Mouse (Mus musculus) forebrain, embryonic 15.5 days (tissue): ENCODE data around the gene Cdc14b. TPM values are rescaled to one million over a fixed set of nuclear protein-coding genes. Genes with fewer than 3 reads are reported as not detected.

Experiments used
- ATAC-seq: fragments of 200-750 bp; cut with Nextera tagmentation; replicated peaks from 2 replicates; pipeline ENCODE4 v1.8.0; 2017; ENCODE audit warnings: mild to moderate bottlenecking, moderate TSS enrichment, moderate library complexity
- H3K27ac ChIP-seq: fragments of 300-500 bp; sonication (generic); replicated peaks from 2 replicates; pipeline ENCODE4 v1.5.1; 2015; ENCODE audit warnings: mild to moderate bottlenecking, inconsistent platforms
- H3K27me3 ChIP-seq: fragments of 300-500 bp; sonication (generic); 2 replicates; pipeline ENCODE4 v1.6.1; 2015; ENCODE audit warnings: inconsistent platforms
- H3K36me3 ChIP-seq: fragments of 300-500 bp; sonication (generic); 2 replicates; pipeline ENCODE4 v1.6.1; 2015; ENCODE audit warnings: mild to moderate bottlenecking, inconsistent platforms
- H3K4me1 ChIP-seq: fragments of 300-500 bp; sonication (generic); 2 replicates; pipeline ENCODE4 v1.6.1; 2015; ENCODE audit warnings: inconsistent platforms
- H3K4me2 ChIP-seq: fragments of 300-500 bp; sonication (generic); replicated peaks from 2 replicates; pipeline ENCODE4 v1.6.1; 2015; ENCODE audit warnings: mild to moderate bottlenecking, inconsistent platforms
- H3K4me3 ChIP-seq: fragments of 300-500 bp; sonication (generic); 2 replicates; pipeline ENCODE4 v1.5.1; 2015; ENCODE audit warnings: mild to moderate bottlenecking, inconsistent platforms
- H3K9ac ChIP-seq: fragments of 300-500 bp; sonication (generic); replicated peaks from 2 replicates; pipeline ENCODE4 v1.6.1; 2015; ENCODE audit warnings: mild to moderate bottlenecking, inconsistent platforms
- H3K9me3 ChIP-seq: fragments of 300-500 bp; sonication (generic); 2 replicates; pipeline ENCODE4 v1.6.1; 2016; ENCODE audit warnings: inconsistent platforms
- WGBS: fragments of 180-500 bp; shearing (Covaris S2); methylation state at CpG from one replicate; pipeline ENCODE4 v1.1.7; 2015; ENCODE audit warnings: mixed read lengths; 5-methylcytosine and 5-hydroxymethylcytosine counted together
- polyA plus RNA-seq: library from polyadenylated mRNA; unstranded; fragments of >200 nt; fragmentation: Nextera tagmentation; extraction: Ambion mirVana; gene quantifications from 2 replicates; pipeline ENCODE4 v1.2.1, GENCODE M21; 2015

The Cdc14b gene
- polyA plus RNA-seq, 1 experiment from 2014 or later, result 3.0 TPM

- ATAC-seq, result no peak
- H3K9ac ChIP-seq, result no peak overlapping the region
- no peak overlapping the region for H3K27ac ChIP-seq
- no peak overlapping the region for H3K4me3 ChIP-seq
- WGBS, result 93% methylated on average over 5 of the region's 5 CpGs
- H3K4me1 ChIP-seq, result no peaks in the 10 kb centered on the region
- H3K36me3 ChIP-seq, result no peaks in the 10 kb centered on the region
- no peaks in the 10 kb centered on the region for H3K9me3 ChIP-seq
- H3K4me2 ChIP-seq, result no peak overlapping the region
- H3K27me3 ChIP-seq, result no peaks in the 10 kb centered on the region
These were observed 60.2 kb downstream of the Cdc14b start for GRCm38 (mm10) chr13:64214891-64215290.

DNA sequence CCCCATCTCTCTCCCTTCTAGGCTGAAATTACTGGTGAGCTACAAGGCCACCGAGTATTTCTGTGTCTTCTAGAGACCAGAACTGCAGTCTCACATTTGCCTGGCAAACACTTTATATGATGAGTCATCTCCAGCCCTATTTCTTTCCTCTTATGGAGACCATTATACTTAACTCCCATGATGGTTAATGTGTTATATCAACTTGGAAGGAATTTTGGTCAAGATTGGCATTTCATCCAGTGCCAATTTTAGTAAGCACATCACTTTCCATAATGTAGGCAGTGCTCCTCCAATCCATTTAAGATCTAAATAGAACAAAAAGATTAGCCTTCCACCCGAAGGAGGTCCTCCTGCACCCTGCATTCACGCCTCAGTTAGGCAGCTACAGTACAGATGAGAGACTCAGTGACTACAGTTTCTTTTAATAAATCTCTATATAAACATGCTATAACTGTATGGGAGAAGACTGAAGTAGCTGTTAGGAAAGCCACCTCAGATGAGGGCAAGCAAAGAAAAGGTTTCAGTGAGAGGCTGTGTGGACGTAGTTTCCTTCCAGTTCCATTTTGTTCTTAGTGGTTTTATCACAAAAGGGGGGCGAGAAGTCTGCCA is 63.0 kb downstream of the Cdc14b start:
- Histone ChIP-seq H3K4me1 (no peaks in the 10 kb centered on the region), H3K27ac (no peak overlapping the region), H3K27me3 (no peaks in the 10 kb centered on the region), H3K36me3 (no peaks in the 10 kb centered on the region), H3K4me2 (no peak overlapping the region), H3K9me3 (no peaks in the 10 kb centered on the region), H3K4me3 (no peak overlapping the region), H3K9ac (no peak overlapping the region)
- 85% methylated on average over 5 of the region's 5 CpGs for WGBS
- no peak for ATAC-seq

- Histone ChIP-seq H3K4me2 (no peak overlapping the region), H3K4me1 (no peaks in the 10 kb centered on the region), H3K9ac (no peak overlapping the region), H3K9me3 (no peaks in the 10 kb centered on the region), H3K27me3 (no peaks in the 10 kb centered on the region), H3K4me3 (no peak overlapping the region), H3K36me3 (no peaks in the 10 kb centered on the region), H3K27ac (no peak overlapping the region)
- WGBS, result 91% methylated on average over 6 of the region's 6 CpGs
- ATAC-seq, result no peak
These were observed 66.9 kb downstream of the Cdc14b start for GRCm38 (mm10) chr13:64208146-64208545.

GRCm38 (mm10) chr13:64205186-64205585 is 69.9 kb downstream of the Cdc14b start:
- H3K27me3 ChIP-seq, result no peaks in the 10 kb centered on the region
- no peak overlapping the region for H3K4me3 ChIP-seq
- H3K4me2 ChIP-seq, result no peak overlapping the region
- ATAC-seq, result no peak
- no peaks in the 10 kb centered on the region for H3K9me3 ChIP-seq
- 58% methylated on average over 2 of the region's 2 CpGs for WGBS
- no peaks in the 10 kb centered on the region for H3K36me3 ChIP-seq
- H3K27ac ChIP-seq, result no peak overlapping the region
- H3K9ac ChIP-seq, result no peak overlapping the region
- no peaks in the 10 kb centered on the region for H3K4me1 ChIP-seq

DNA sequence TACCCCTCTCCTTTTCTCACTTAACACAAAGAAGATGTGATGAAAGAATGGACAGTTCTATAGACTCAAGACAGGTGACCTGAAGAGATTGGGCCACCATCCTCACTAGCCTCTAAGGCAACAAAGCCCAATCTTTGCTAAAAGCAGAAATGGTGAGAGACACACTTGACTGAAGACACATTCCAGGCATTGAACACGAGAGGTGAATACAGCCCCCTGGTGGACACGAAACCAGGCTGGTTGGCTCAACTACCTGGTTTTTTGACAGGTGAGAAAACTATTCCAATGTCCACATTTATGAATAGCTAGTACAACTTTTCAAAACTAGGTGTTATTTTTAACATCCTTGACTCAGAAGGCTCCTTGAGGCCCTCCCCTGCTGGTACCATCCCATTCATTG is 70.4 kb downstream of the Cdc14b start:
- WGBS, result 80% methylated on average over 2 of the region's 2 CpGs
- no peaks in the 10 kb centered on the region for H3K27me3 ChIP-seq
- no peaks in the 10 kb centered on the region for H3K4me1 ChIP-seq

DNA sequence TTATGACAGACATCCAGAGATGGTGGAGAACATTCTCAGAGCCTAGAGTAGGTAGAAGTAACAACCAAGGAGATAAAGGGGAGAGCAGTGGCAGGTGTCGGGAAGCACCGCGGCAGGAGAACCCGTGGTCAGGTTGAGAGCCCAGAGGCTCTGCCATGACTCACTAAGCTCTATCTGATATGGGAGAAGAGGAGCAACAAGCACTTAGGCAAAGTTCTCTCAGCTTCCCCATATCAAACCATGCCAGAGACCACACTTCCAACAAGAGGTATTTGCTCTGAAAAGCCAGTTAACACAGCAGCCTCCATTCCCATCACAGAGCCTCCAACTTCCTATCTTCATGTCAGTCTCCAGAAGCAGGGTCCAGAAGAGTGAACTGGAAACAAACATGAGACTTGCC is 74.2 kb downstream of the Cdc14b start:
- Histone ChIP-seq H3K27me3 (no peaks in the 10 kb centered on the region), H3K4me3 (no peak overlapping the region), H3K36me3 (no peaks in the 10 kb centered on the region), H3K4me1 (no peaks in the 10 kb centered on the region), H3K9ac (no peak overlapping the region), H3K27ac (no peak overlapping the region), H3K4me2 (no peak overlapping the region), H3K9me3 (no peaks in the 10 kb centered on the region)
- 90% methylated on average over 4 of the region's 4 CpGs for WGBS
- no peak for ATAC-seq

More for the DNA sequence above, 70.4 kb downstream of the Cdc14b start:
- Histone ChIP-seq H3K9ac (no peak overlapping the region), H3K27ac (no peak overlapping the region), H3K9me3 (no peaks in the 10 kb centered on the region), H3K36me3 (no peaks in the 10 kb centered on the region), H3K4me3 (no peak overlapping the region), H3K4me2 (no peak overlapping the region)
- no peak for ATAC-seq

DNA sequence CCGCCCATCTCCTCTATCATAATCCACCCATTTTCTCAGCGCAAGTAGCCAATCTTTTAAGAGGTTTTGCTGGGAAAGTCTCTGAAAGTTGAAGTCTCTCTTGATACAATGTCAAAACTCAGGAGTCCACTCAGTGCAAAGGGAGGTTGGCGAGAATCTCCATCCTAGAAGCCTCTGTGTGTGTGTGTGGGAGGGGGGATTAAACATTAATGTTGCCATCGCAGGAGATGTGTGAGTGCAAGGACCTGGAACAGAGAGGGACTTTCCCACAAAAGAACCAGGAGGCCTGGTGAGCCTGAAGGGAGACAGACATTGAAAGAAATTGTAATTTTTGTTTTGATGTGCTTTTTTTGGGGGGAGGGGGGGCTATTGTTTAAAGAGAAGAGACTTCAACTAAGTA is 76.8 kb downstream of the Cdc14b start:
- H3K9ac ChIP-seq, result no peak overlapping the region
- H3K9me3 ChIP-seq, result no peaks in the 10 kb centered on the region
- H3K4me1 ChIP-seq, result no peaks in the 10 kb centered on the region
- 95% methylated on average over 4 of the region's 4 CpGs for WGBS
- H3K27ac ChIP-seq, result no peak overlapping the region
- H3K36me3 ChIP-seq, result no peaks in the 10 kb centered on the region
- H3K27me3 ChIP-seq, result no peaks in the 10 kb centered on the region
- H3K4me3 ChIP-seq, result no peak overlapping the region
- H3K4me2 ChIP-seq, result no peak overlapping the region
- no peak for ATAC-seq

DNA sequence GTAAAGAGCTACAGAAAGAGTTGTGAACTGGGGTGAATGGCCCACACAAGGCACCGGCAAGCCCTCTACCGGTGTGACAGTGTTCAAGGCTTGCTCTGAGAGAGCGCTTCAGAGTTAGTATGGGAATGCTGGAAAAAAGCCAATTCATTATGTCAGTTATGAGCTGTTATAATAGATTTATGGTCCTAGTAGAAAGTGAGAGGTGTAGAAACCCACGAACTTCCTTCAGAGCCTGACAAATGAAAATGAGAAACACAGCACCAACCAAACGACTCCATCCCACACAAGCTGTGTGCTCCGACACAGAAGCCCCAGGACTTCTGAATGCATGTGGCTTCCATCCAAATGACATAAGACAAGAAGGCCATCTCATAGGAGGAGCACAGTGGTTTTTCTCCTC is 77.2 kb downstream of the Cdc14b start:
- no peaks in the 10 kb centered on the region for H3K36me3 ChIP-seq
- no peaks in the 10 kb centered on the region for H3K9me3 ChIP-seq
- no peak overlapping the region for H3K9ac ChIP-seq
- no peak for ATAC-seq
- 90% methylated on average over 6 of the region's 6 CpGs for WGBS
- no peak overlapping the region for H3K4me2 ChIP-seq
- H3K4me3 ChIP-seq, result no peak overlapping the region
- no peak overlapping the region for H3K27ac ChIP-seq
- no peaks in the 10 kb centered on the region for H3K27me3 ChIP-seq
- no peaks in the 10 kb centered on the region for H3K4me1 ChIP-seq

GRCm38 (mm10) chr13:64187065-64187464 is 88.0 kb downstream of the Cdc14b start:
- no peaks in the 10 kb centered on the region; the same call in 1 of the 2 replicates for H3K36me3 ChIP-seq
- no peaks in the 10 kb centered on the region for H3K4me1 ChIP-seq
- H3K9ac ChIP-seq, result no peak overlapping the region
- no peak for ATAC-seq
- H3K27me3 ChIP-seq, result no peaks in the 10 kb centered on the region
- no peaks in the 10 kb centered on the region for H3K9me3 ChIP-seq
- no peak overlapping the region for H3K4me2 ChIP-seq
- no peak overlapping the region for H3K4me3 ChIP-seq
- H3K27ac ChIP-seq, result no peak overlapping the region

DNA sequence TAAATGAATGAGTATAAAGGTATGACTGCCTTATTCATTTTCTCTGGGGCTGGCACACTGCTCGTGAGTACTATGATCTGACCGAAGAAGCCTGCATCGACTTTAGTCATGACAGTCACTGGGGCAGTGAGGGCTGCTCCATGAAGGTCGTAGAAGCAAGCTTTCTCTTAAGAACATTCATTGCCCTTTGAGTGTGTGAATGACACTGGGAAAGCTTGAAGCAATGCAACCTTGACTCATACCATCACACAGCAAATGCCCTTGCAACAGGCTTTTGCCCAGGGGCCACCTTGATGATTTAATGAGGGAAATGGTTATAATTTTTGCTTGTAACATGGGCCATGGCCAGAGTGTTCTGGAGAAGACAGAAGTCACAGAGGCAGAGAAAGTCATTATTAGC is 88.6 kb downstream of the Cdc14b start:
- H3K4me1 ChIP-seq, result no peaks in the 10 kb centered on the region
- no peaks in the 10 kb centered on the region; the same call in 1 of the 2 replicates for H3K36me3 ChIP-seq
- H3K4me3 ChIP-seq, result no peak overlapping the region
- 94% methylated on average over 4 of the region's 4 CpGs for WGBS
- ATAC-seq, result no peak
- no peak overlapping the region for H3K4me2 ChIP-seq
- no peak overlapping the region for H3K27ac ChIP-seq
- no peak overlapping the region for H3K9ac ChIP-seq
- H3K27me3 ChIP-seq, result no peaks in the 10 kb centered on the region
- H3K9me3 ChIP-seq, result no peaks in the 10 kb centered on the region

DNA sequence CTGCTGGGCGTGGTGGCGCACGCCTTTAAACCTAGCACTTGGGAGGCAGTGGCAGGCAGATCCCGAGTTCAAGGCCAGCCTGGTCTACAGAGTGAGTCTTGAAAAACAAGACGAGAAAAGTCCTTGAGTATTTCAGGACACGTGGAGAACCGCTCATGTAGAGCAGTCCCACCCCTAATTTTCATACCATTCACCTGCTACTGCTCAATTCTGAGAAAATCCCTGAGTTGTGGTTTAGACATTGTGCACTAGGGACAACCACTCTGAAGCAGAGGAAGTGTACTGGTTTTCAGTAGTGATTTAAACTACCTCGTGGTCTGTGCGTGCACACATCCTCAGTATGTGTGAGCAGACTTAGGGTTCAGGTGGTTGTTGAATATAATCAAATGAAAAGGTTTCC is 89.5 kb downstream of the Cdc14b start:
- WGBS, result 92% methylated on average over 9 of the region's 9 CpGs

DNA sequence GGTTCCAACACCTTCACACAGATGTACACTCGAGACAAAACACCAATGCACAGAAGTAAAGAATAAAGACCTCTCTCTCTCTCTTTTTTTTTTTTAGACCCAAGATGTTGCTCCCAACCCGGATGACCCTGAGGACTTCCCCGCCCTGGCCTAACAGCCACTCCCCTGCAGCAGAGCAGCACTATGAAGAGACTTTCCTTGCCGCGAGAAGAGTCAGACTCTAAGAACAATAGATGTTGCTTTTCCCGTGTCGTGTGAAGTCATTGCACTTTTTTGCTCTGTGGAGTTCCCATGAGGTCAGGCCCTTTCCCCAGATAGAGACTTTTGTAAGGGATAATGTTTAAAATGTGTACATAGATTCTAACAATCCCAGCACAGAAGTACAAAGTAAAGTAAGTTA is 89.9 kb downstream of the Cdc14b start:
- no peak for ATAC-seq
- no peak overlapping the region for H3K27ac ChIP-seq
- no peak overlapping the region for H3K4me3 ChIP-seq
- WGBS, result 85% methylated on average over 7 of the region's 7 CpGs
- H3K4me2 ChIP-seq, result no peak overlapping the region
- no peaks in the 10 kb centered on the region for H3K4me1 ChIP-seq
- H3K27me3 ChIP-seq, result no peaks in the 10 kb centered on the region
- no peaks in the 10 kb centered on the region; the same call in 1 of the 2 replicates for H3K36me3 ChIP-seq
- H3K9me3 ChIP-seq, result no peaks in the 10 kb centered on the region
- H3K9ac ChIP-seq, result no peak overlapping the region

More for the DNA sequence above, 89.5 kb downstream of the Cdc14b start:
- Histone ChIP-seq H3K27me3 (no peaks in the 10 kb centered on the region), H3K4me2 (no peak overlapping the region), H3K27ac (no peak overlapping the region), H3K9me3 (no peaks in the 10 kb centered on the region), H3K36me3 (no peaks in the 10 kb centered on the region; the same call in 1 of the 2 replicates), H3K4me1 (no peaks in the 10 kb centered on the region), H3K9ac (no peak overlapping the region), H3K4me3 (no peak overlapping the region)
- ATAC-seq, result no peak

- Histone ChIP-seq H3K4me3 (no peak overlapping the region), H3K4me1 (no peaks in the 10 kb centered on the region), H3K9me3 (no peaks in the 10 kb centered on the region), H3K4me2 (no peak overlapping the region), H3K36me3 (no peaks in the 10 kb centered on the region; the same call in 1 of the 2 replicates), H3K27ac (no peak overlapping the region), H3K27me3 (no peaks in the 10 kb centered on the region), H3K9ac (no peak overlapping the region)
- WGBS, result 85% methylated on average over 10 of the region's 10 CpGs
- no peak for ATAC-seq
These were observed 90.7 kb downstream of the Cdc14b start for GRCm38 (mm10) chr13:64184361-64184760.
